Mouse (Mus musculus): ENCODE measurements at regions not wholly inside any gene's neighbourhood (a gene's known extent, or its start where the extent isn't known, plus 50 kb on each side); places are given as distances from the start of the nearest gene placed in this dataset.
A peak's percentile ranks its signal among the peaks of the same experiment; 100 is the strongest.

DNA sequence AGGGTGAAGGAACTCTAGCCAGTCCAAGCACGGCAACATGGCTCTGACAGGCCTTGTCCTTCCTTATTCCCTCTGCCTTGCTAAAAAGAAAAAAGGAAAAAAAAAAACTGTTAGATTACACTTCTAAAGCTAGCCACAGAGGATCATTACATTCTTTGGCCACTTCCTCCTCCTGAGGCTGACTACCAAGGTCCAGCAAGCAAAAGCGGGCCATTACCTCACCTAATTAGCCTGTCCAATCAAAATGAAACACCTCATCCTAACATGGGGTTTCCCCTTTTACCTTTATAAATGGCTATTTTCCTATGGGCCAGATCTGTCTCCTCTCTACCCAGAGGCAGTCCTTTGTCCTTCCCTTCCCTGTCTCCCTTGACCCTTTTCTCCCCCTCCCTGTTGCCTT, 102.2 kb downstream of the Pih1h3b start:
- Histone ChIP-seq H3K9ac (no peak overlapping the region), H3K9me3 (replicated peaks) (no peaks in the 10 kb centered on the region), H3K36me3 (no peaks in the 10 kb centered on the region), H3K4me1 (no peaks in the 10 kb centered on the region), H3K4me3 (replicated peaks) (no peak overlapping the region), H3K27me3 (peaks cover 13% of the 10 kb centered on the region), H3K27ac (replicated peaks) (no peak overlapping the region), H3K4me2 (replicated peaks) (no peak overlapping the region)
- 83% methylated on average over 2 of the region's 2 CpGs for WGBS
- ATAC-seq (ENCODE audit: insufficient number of reproducible peaks, low FRiP score, low TSS enrichment, low read depth) = no peak

DNA sequence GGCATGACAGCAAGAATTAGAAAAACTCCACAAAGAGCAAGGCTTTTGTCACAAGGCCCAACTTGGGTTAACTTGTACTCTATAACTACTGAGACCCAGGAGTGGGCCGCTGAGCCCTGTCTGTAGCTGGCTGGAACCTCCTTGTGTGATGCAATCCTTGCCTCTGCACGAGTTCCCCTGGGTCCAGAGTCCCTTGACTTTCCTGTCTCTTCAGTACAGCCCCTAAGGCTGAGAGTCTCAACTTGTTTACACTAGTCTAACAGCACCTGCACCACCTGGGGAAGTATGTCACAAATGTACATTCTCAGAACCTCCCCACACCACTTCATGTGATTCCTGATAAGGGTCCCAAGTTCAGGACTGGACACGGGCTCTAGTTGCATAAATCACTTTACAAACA, 103.3 kb downstream of the Pih1h3b start:
- H3K4me2 ChIP-seq (replicated peaks) = no peak overlapping the region
- no peaks in the 10 kb centered on the region for H3K4me1 ChIP-seq
- no peak overlapping the region for H3K4me3 ChIP-seq (replicated peaks)
- H3K27me3 ChIP-seq = peaks cover 13% of the 10 kb centered on the region
- no peak for ATAC-seq (ENCODE audit: insufficient number of reproducible peaks, low FRiP score, low TSS enrichment, low read depth)
- no peaks in the 10 kb centered on the region for H3K9me3 ChIP-seq (replicated peaks)
- no peak overlapping the region for H3K27ac ChIP-seq (replicated peaks)
- 73% methylated on average over 3 of the region's 3 CpGs for WGBS
- H3K9ac ChIP-seq = no peak overlapping the region
- H3K36me3 ChIP-seq = no peaks in the 10 kb centered on the region

DNA sequence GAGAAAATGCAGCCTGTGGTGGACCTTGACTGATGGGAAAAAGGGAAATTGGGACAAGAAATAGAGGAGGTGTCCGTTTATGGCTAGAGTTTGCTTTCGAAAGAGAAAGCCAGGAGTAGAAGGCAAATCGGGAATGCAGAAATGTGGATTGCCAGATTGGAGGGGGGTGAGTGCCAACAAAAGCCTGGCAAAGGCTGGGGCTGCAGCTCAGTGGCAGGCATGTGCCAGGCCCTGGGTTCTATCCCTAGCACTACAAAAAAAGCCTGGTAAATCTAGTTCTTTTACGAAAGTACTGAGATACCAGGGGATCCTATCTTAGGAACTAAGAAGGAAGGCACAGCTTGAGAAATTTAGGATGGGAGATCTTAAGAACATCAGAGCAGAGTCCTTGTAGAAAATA, 117.2 kb downstream of the Pih1h3b start:
- ATAC-seq (ENCODE audit: insufficient number of reproducible peaks, low FRiP score, low TSS enrichment, low read depth) = no peak
- no peaks in the 10 kb centered on the region for H3K9me3 ChIP-seq (replicated peaks)
- no peaks in the 10 kb centered on the region for H3K36me3 ChIP-seq
- no peak overlapping the region for H3K9ac ChIP-seq
- H3K27ac ChIP-seq (replicated peaks) = no peak overlapping the region
- no peak overlapping the region for H3K4me2 ChIP-seq (replicated peaks)
- H3K4me1 ChIP-seq = no peaks in the 10 kb centered on the region
- no peak overlapping the region for H3K4me3 ChIP-seq (replicated peaks)
- H3K27me3 ChIP-seq = 0 out of 2 replicates have a peak, but pooled peaks cover 10% of the 10 kb centered on the region
- WGBS = 76% methylated on average over 4 of the region's 4 CpGs

DNA sequence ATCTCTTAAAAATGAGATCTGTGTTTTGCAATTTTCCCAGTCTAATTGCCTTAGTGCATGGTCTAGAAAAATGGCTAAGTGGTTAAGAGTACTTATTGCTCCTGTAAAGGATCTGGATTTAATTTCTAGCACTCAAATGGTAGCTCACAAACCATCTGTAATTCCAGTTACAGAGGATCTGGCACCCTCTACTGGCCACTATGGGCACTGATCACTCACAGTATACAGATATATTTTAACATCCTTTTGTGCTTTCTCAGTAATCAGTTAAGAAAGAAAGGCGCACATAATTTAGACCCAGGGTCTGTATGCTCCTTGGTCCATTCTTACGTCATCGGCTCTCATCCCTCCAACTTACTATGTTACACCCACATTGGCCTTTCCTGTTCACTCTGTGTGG, 120.3 kb downstream of the Pih1h3b start:
- H3K9ac ChIP-seq = no peak overlapping the region
- no peak overlapping the region for H3K27ac ChIP-seq (replicated peaks)
- 94% methylated on average over 3 of the region's 3 CpGs for WGBS
- H3K4me3 ChIP-seq (replicated peaks) = no peak overlapping the region
- H3K36me3 ChIP-seq = no peaks in the 10 kb centered on the region
- ATAC-seq (ENCODE audit: insufficient number of reproducible peaks, low FRiP score, low TSS enrichment, low read depth) = no peak
- H3K27me3 ChIP-seq = no peaks in the 10 kb centered on the region; the same call in 1 of the 2 replicates
- no peaks in the 10 kb centered on the region for H3K9me3 ChIP-seq (replicated peaks)
- H3K4me1 ChIP-seq = no peaks in the 10 kb centered on the region
- H3K4me2 ChIP-seq (replicated peaks) = no peak overlapping the region

DNA sequence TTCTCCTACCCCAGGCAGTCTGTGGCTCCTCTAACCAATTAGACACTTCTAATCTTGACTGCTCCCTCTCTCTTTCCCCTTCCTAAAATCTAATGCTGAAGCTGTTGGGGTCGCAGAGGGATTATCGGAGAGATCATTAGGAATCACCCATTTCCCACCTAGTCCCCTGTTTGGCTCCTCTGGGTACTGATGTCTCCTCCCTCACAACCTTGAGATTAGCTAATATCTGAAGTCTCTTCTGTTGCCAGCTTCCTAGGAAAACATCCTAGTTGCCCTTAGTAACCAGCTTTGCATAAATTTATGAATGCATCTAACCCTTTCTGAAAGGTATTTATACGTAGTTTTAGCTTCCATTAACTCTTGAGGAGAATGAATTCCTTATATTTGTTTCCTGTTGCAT, 138.4 kb upstream of the Frmpd3 start:
- WGBS = 77% methylated on average over 3 of the region's 3 CpGs
- no peak for ATAC-seq (ENCODE audit: insufficient number of reproducible peaks, low FRiP score, low TSS enrichment, low read depth)
- H3K9ac ChIP-seq = no peak overlapping the region
- H3K4me3 ChIP-seq (replicated peaks) = no peak overlapping the region
- no peak overlapping the region for H3K27ac ChIP-seq (replicated peaks)
- H3K4me2 ChIP-seq (replicated peaks) = no peak overlapping the region
- H3K4me1 ChIP-seq = no peaks in the 10 kb centered on the region
- H3K27me3 ChIP-seq = peaks cover 23% of the 10 kb centered on the region
- H3K9me3 ChIP-seq (replicated peaks) = no peaks in the 10 kb centered on the region
- H3K36me3 ChIP-seq = no peaks in the 10 kb centered on the region

DNA sequence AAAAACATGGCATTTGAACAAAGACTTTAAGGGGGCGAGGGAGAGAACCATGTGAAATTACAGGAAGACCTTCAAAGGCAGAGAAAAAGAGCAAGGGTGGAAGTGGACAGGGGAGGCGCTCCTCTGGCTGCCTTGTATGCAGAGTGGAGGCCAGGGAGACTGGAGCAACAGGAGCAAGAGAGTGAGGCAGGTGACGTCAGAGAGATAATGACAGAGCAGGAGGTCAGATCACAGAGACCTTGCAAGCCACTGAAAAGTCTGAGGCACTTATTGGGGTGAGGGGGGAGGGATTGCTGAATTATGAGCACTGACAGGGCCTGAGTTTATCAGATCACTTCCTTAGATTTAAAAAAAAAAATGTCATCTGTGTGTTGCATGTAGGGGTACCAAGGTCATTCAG, 133.3 kb upstream of the Frmpd3 start:
- Histone ChIP-seq H3K9ac (no peak overlapping the region), H3K4me1 (no peaks in the 10 kb centered on the region), H3K27me3 (peaks cover 16% of the 10 kb centered on the region), H3K4me3 (replicated peaks) (no peak overlapping the region), H3K4me2 (replicated peaks) (no peak overlapping the region), H3K27ac (replicated peaks) (no peak overlapping the region), H3K36me3 (no peaks in the 10 kb centered on the region), H3K9me3 (replicated peaks) (no peaks in the 10 kb centered on the region)
- ATAC-seq (ENCODE audit: insufficient number of reproducible peaks, low FRiP score, low TSS enrichment, low read depth) = no peak
- 40% methylated on average over 3 of the region's 3 CpGs for WGBS

DNA sequence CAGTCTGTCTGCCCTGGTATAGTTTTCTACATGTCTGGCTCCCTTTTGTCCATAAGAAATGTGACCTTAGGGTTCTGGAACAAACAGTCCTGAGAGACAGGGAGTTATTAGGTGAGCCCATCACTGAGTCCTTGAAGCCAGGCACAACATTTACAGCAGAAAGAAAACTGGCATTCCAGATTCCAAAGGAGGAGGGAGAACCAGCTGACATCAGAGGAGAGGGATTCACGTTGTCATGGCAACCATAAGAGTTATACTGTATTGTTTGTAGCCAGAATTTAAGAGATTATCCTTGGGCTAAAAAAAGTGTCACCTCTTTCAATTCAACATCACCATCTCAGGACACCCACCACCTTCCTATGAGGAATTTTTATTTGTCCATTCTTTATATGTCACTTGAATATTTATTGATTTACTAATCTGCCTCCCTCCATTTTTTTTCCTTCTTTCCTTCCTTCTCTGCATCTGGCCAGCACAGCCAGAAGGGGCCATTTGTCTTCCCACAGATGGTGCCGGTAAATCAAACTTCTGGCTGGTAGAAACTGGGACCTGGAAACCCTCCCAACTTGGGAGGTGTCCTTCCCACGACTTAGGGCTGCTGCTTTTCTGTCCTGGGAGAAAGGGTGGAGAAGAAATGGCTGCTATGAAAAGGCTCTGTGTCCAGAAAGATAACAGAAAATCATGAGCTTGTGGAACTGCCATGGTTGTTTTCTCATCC, 129.3 kb upstream of the Frmpd3 start:
- no peak overlapping the region for H3K9ac ChIP-seq
- no peak overlapping the region for H3K4me3 ChIP-seq (replicated peaks)
- H3K9me3 ChIP-seq (replicated peaks) = no peaks in the 10 kb centered on the region
- 50% methylated on average over 3 of the region's 3 CpGs for WGBS
- ATAC-seq (ENCODE audit: insufficient number of reproducible peaks, low FRiP score, low TSS enrichment, low read depth) = no peak
- no peak overlapping the region for H3K4me2 ChIP-seq (replicated peaks)
- no peaks in the 10 kb centered on the region for H3K36me3 ChIP-seq
- no peak overlapping the region for H3K27ac ChIP-seq (replicated peaks)
- no peaks in the 10 kb centered on the region for H3K4me1 ChIP-seq
- H3K27me3 ChIP-seq = peaks cover 6% of the 10 kb centered on the region; the same call in 1 of the 2 replicates

DNA sequence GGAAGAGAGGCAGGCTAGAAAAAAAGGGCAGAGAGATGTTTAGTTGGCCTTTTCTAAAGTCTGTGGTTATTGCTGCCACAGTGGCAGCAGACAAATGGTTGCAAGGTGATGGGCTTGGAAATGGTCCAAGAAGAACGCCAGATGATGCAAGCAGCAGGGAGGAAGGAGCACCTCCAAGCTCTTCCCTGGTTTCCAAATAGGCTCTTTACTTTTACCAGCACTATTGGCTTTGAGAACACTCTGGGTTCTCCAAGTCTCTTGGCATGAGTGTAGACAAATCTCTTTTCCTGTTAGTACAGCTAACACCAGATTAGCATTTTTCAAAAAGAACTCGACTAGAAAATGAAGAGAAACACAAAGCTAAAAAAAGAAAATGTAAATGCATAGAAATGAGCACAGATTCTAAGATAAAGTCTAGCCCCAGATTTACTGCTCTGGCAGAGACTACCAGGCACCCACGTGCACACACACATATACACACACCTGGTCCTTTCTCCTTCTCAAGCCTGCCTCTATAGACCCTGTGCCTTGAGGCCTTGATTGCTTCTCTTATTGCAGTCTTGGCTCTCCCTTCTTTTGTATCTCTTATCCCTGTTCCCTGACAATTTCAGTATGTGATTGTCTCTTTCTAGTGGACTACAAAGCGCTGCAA, 127.7 kb upstream of the Frmpd3 start:
- 50% methylated on average over 4 of the region's 4 CpGs for WGBS
- ATAC-seq (ENCODE audit: insufficient number of reproducible peaks, low FRiP score, low TSS enrichment, low read depth) = no peak

DNA sequence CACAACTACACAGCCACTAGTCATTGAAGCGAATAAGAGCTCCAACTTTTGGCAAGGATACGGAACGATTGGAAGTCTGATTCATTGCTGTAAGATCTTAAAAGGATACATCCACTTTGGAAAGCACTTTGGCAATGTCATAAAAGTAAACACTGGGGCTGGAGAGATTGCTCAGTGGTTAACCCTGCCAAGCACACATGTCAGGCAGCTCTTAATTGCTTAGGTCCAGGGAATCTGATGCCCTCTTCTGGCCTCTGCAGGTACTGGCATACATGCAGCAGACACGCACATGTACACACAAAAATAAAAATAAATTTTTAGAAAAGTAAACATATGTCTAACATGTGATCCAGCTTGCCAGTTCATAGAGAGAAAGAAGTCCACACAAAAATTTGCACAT, 86.3 kb upstream of the Frmpd3 start:
- Histone ChIP-seq H3K27ac (replicated peaks) (no peak overlapping the region), H3K4me2 (replicated peaks) (no peak overlapping the region), H3K36me3 (no peaks in the 10 kb centered on the region), H3K9me3 (replicated peaks) (no peaks in the 10 kb centered on the region), H3K27me3 (peaks cover 7% of the 10 kb centered on the region), H3K9ac (no peak overlapping the region), H3K4me3 (replicated peaks) (no peak overlapping the region), H3K4me1 (no peaks in the 10 kb centered on the region)
- no peak for ATAC-seq (ENCODE audit: insufficient number of reproducible peaks, low FRiP score, low TSS enrichment, low read depth)
- WGBS = 79% methylated on average over 4 of the region's 4 CpGs

More for the DNA sequence above, 127.7 kb upstream of the Frmpd3 start:
- no peaks in the 10 kb centered on the region for H3K36me3 ChIP-seq
- H3K4me2 ChIP-seq (replicated peaks) = no peak overlapping the region
- H3K4me1 ChIP-seq = no peaks in the 10 kb centered on the region
- no peak overlapping the region for H3K4me3 ChIP-seq (replicated peaks)
- H3K9ac ChIP-seq = no peak overlapping the region
- no peaks in the 10 kb centered on the region for H3K9me3 ChIP-seq (replicated peaks)
- H3K27me3 ChIP-seq = peaks cover 6% of the 10 kb centered on the region; the same call in 1 of the 2 replicates
- no peak overlapping the region for H3K27ac ChIP-seq (replicated peaks)

DNA sequence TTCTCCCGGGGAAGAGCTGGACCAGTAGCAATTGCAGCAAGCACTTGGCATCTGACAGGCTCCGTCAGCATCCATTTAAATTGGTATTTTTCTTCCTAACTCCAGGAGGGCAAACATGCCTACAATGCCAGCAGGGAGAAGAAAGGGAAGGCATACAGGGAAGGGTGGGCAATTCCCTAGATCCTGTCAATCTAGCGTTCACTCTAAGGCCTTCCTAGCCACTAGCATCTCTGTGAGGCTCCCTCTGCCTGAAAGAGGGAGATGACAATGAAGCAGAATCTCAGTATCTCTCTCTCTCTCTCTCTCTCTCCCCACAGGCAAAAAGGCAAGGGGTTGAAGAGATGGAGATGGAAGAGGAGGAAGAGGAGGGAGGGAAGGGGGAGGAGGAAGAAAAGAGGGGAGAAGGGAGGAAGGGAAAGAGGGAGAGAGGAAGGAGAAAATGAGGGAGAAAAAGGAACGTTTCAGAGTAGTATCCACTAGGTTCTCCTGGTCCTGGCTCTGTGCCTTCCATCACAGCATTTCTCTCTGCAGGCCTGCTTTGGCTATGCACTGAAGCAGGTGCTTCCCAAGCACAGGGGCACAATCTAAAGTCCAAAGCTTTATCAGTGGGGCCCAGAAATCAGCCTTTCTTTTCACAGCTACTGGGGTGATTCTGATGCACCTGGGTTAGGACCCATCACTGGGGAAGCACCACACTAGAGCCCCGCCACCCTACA, 72.2 kb upstream of the Frmpd3 start:
- no peak overlapping the region for H3K27ac ChIP-seq (replicated peaks)
- H3K9me3 ChIP-seq (replicated peaks) = no peaks in the 10 kb centered on the region
- no peaks in the 10 kb centered on the region for H3K36me3 ChIP-seq
- no peak overlapping the region for H3K4me2 ChIP-seq (replicated peaks)
- no peak overlapping the region for H3K4me3 ChIP-seq (replicated peaks)
- H3K9ac ChIP-seq = no peak overlapping the region
- peaks cover 11% of the 10 kb centered on the region for H3K27me3 ChIP-seq
- ATAC-seq (ENCODE audit: insufficient number of reproducible peaks, low FRiP score, low TSS enrichment, low read depth) = no peak
- WGBS = 55% methylated on average over 5 of the region's 5 CpGs
- H3K4me1 ChIP-seq = no peaks in the 10 kb centered on the region

DNA sequence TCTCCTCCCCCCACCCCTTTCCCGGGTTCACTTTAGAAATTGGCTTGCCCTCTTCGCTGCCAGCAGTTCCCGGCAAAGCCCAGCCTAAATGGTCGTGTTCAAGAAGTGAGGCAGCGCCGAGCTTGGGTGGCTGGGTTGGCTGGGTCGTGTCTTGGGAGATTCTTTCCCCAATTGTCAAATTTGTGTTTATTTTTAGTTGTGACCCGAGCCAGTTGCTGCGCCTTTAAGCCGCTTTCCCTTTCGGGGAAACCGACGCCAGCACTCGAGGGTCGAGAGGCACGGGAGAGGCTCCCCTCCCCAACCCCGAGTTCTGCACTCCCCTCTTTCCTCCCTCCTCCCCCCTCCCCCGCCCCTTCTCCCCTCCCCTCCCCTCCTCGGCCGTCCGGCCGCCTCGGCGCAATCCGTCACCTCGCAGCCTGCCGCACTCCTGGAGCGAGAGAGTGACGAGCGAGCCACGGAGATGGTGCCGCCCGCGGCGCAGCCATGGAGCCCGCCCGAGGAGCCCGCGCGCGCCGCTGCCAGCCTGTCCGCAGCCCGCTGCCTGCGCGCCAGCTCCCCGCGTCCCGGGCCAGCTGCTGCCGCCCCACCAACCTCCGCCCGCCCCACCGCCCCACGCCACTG, 64.6 kb upstream of the Frmpd3 start:
- Histone ChIP-seq H3K4me2 (replicated peaks) (peak overlapping the region; percentile 74), H3K4me1 (0 out of 2 replicates have a peak, but pooled peaks cover 4% of the 10 kb centered on the region), H3K36me3 (no peaks in the 10 kb centered on the region), H3K9me3 (replicated peaks) (no peaks in the 10 kb centered on the region), H3K27ac (replicated peaks) (no peak overlapping the region), H3K27me3 (peaks cover 58% of the 10 kb centered on the region), H3K4me3 (replicated peaks) (peak overlapping the region; percentile 52), H3K9ac (no peak overlapping the region)
- 14% methylated on average over 29 of the region's 54 CpGs for WGBS
- peak; percentile 19 for ATAC-seq (ENCODE audit: insufficient number of reproducible peaks, low FRiP score, low TSS enrichment, low read depth)

Data from embryonic facial prominence, embryonic 15.5 days (tissue).